Mouse (Mus musculus): Measurements from ENCODE around the gene Ocrl. TPM values are rescaled to one million over a fixed set of nuclear protein-coding genes. Genes with fewer than 3 reads are reported as not detected.
A peak's percentile ranks its signal among the peaks of the same experiment; 100 is the strongest.

Gene Ocrl
- total RNA-seq, 2 experiments from 2014 or later = 48.6 to 56.0 TPM

- DNase-seq (ENCODE audit: low spot score in 2 of 2) = no peak
Observed at GRCm38 (mm10) chrX:47976551-47976950, 64.4 kb downstream of the Ocrl start.

- no peak for DNase-seq (ENCODE audit: low spot score in 2 of 2)
Observed at GRCm38 (mm10) chrX:47977078-47977477, 64.9 kb downstream of the Ocrl start.

- DNase-seq (ENCODE audit: low spot score in 2 of 2) = peak; percentile 69 to 75
Observed at GRCm38 (mm10) chrX:47985000-47985619, 72.9 kb downstream of the Ocrl start.

GRCm38 (mm10) chrX:47988024-47988423 lies 75.8 kb downstream of the Ocrl start:
- no peak for DNase-seq (ENCODE audit: low spot score in 2 of 2)

GRCm38 (mm10) chrX:47992606-47993005 lies 80.4 kb downstream of the Ocrl start:
- peak; percentile 83 to 85 for DNase-seq (ENCODE audit: low spot score in 2 of 2)

GRCm38 (mm10) chrX:47998412-47998811 lies 86.2 kb downstream of the Ocrl start:
- DNase-seq (ENCODE audit: low spot score in 2 of 2) = no peak

GRCm38 (mm10) chrX:48001151-48001550 lies 89.0 kb downstream of the Ocrl start:
- no peak for DNase-seq (ENCODE audit: low spot score in 2 of 2)

- no peak for DNase-seq (ENCODE audit: low spot score in 2 of 2)
Observed at GRCm38 (mm10) chrX:48004786-48005185, 92.6 kb downstream of the Ocrl start.

- no peak for DNase-seq (ENCODE audit: low spot score in 2 of 2)
Observed at GRCm38 (mm10) chrX:48006062-48006461, 93.9 kb downstream of the Ocrl start.

GRCm38 (mm10) chrX:48011656-48012055 lies 99.5 kb downstream of the Ocrl start:
- no peak for DNase-seq (ENCODE audit: low spot score in 2 of 2)

Other genes with a start within 250 kb of the Ocrl start
- gene Smarca1, start 19.4 kb upstream of the Ocrl start, total RNA-seq (2021) = 10 to 100 TPM; 37.6 to 41.1 TPM
- 10 to 100 TPM; 12.3 to 17.5 TPM for gene Apln, start 122.5 kb downstream of the Ocrl start, total RNA-seq (2021)
- under 1 TPM; 0.75 to 0.85 TPM for gene Xpnpep2, start 196.3 kb downstream of the Ocrl start, total RNA-seq (2021)
- gene Sash3, start 234.0 kb downstream of the Ocrl start, total RNA-seq (2021) = 1 to 10 TPM; 1.0 to 1.7 TPM

All from layer of hippocampus, postnatal 10 days (tissue).